Mouse (Mus musculus): ENCODE measurements at regions not wholly inside any gene's neighbourhood (a gene's known extent, or its start where the extent isn't known, plus 50 kb on each side); places are given as distances from the start of the nearest gene placed in this dataset.

DNA sequence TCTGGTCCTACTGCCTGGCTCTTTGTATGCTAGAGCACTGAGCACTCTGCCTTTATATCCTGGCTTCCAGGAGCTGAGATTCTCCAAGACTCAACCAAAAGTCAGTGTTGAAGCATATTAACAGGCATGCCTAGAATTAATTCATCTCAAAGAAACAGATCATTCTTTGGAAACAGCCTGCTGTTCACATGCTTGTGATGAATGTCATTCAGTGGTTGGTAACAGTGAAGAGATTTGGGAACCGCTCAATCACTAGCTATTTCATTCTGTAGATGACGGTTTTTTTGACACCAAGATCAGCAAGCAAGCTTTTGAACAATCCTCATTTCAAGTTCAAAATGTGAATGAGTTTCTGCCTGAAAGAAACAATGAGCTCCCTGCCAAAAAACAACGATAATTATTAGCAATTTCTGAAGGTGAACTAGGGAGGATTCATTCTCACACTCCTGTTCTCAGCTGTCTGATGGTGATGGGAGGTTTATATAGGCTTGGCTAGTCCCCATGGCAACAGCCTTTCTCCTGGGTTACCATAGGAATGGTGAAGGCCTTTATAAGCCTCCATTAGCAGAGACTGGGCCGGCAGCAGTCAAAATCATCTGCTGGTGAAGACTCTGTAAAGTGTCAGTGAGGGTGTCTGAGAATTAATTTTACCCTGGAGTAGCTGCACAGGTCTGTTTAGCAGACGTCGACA is 272.6 kb upstream of the Nr4a3 start:
- no peak for DNase-seq

DNA sequence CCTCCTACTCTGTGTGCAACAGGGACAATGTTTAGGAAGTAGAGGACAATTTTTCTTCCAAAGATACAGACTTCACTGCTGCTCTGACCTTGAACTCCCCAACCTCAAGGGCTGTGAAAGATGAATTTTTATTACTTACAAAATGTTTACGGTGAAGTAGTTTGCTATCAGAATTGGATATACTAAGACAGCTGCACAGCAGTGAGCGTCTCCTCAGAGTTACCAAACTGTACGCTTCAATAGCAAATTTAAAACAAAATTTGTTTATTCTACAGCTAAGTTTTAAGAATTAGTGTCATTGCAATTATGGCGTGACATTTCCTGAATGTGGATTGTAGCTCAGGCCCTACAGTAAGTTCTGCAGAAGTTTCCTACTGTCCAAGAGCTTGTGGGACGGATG is 270.3 kb upstream of the Nr4a3 start:
- no peak for DNase-seq

DNA sequence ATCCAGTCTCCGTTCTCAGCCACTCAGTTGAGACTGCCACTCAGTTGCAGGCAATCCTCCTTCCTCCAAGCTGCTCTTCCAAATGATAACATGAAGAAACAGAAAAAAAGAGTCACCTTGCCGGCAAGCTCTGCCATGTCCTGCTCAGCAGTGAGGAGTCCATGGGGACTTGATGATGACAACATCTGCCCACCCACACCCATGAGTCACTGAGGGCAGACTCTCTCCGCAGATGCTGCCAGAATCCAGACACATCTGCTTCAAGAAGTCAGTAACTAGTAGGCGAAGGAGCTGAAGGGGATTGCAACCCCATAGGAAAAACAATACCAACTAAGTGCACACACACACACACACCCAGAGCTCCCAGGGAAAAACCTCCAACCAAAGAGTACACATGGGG is 263.9 kb upstream of the Nr4a3 start:
- no peak for DNase-seq

DNA sequence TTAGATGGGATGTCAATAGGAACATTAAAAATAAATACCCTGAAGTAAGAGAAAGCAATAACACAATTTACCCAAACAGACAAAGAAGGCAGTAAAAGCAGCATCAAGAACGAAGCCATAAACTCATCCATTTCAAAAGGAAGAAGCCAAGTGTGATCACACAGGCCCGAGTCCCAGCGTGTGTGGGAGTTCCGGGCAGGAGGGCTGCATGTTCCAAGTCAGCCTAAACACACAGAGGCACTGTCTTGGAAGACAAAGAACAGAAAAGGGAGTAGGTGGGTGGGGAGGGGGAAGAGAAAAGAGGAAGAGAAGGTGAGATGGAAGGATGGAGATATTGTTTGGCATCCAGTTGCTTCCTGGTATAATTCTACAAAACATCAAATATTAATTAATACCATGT is 248.0 kb upstream of the Nr4a3 start:
- no peak for DNase-seq

DNA sequence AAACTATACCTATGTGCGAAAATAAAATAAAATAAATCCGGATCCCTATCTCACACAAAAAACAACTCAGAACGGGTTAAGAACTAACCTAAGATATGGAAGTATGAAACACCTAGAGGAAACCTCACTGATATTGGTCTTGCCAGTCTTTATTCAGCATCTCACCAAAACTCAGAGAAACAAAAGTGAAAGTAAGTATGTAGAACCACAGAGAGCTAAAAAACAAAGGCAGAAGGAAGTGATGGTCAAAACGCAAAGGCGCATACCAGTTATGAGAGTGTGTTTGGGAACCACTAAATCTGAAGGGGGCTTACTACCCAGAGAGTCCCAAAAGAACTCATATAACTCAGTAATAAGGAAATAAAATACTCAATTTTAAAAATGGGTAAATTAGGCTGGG is 245.8 kb upstream of the Nr4a3 start:
- DNase-seq = no peak

DNA sequence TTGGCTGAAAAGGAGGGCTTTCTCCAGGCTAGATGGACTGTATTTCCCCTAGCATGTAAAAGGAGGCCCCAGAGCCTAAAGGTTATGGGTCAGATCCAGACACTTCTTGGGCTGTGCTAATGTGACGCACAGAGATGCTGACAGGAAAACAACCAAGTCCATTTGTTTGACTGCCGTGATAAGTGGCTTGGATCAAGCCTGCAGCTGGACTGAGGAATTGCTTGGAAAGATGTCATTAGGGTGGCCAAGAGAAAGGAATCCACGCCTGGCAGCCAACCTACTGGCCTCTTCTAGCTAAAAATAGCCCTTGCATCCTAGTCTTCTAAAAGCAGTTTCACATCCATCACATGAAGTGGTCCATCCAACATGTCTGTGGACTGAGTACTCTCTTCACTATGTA is 241.8 kb upstream of the Nr4a3 start:
- DNase-seq = no peak

DNA sequence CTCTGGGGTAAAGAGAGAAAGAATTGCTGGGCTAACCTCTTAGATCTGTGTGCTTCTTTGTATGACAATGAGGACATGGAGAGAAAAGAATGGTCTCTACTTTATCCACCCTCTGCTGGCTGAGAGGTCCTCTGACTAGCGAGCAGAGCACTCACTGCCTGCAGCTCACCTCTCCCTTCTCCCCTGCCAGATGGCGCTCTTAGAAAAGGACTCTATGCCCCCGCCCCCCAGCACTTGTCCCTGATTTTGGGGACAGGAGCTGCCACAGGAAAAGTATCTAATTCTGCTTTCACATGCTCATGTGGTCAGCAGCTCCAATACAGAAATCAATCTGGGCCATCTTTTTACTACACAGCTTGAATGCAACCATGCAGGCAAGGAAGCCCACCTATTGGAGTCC is 237.1 kb upstream of the Nr4a3 start:
- no peak for DNase-seq

DNA sequence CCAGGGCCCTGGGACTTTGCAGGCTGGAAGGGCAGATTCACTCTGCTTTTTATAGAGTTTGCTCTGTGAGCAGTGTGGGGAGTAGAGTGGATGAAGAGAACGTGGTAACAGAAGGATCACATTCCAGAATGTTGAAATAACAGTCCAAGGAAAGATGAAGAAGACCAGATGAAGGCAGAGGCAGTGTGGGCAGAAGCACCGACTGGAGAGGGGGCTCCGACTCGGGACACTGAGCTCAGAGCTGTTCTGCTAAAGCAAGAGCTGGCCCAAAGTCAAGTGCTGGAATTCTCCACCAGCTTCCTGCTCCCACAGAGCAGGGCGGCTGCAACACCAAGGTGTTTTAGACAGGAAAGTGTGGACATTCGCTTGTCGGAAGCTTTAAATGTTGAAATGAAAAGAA is 230.9 kb upstream of the Nr4a3 start:
- DNase-seq = no peak

DNA sequence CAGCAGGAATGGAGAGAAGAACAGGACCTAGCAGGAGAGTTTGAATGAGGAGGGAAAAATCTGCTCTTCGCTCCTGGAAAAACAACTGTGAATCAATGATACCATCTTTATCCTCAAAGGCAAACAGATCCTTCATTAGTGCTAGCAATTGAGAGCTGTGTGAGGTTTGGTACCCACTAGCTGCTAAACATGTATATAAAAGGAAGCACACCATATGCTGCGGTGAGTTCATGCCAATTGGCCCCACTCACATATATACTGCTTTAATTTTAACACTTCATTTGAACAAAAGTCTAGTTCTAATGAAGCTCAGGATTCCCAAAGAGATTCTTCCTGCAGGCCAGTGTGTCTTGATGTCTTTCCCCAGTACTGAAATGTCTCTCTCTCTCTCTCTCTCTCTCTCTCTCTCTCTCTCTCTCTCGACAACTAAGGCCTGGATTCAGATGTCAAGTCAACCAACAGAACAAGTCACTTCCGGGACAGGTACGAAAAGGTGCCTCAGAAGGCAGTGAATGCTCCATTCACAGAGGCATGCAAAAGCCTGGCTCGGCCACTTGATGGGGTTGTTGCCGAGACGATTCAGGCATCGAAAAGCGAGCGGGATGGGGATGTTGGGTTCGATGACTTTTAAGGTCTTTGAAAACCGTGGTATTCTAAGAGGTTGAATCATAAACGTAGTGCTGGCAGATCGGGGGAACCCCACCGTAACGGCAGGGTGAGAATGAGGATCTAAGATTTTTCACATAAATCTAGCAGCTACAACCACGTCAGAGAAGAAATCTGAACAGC is 226.4 kb upstream of the Nr4a3 start:
- peak; percentile 17 for DNase-seq

DNA sequence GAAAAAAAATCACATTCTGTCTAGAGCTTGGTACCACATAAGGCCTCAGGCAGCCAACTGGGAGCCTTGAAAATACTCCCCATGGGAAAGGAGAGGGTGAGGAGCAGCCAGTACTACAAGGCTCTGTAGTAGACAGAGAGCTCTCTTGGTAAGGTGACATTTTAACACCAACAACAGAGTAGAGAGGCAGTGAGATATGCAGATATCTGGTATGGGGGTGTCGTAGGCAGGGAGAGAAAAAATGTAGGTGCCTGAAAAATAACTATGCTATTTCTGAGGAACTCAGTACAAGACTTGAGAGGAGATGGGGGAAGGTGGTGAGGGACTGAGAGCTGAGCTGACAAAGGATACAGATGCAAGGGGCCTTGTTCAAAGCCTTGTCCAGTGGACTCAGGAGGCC is 224.4 kb upstream of the Nr4a3 start:
- no peak for DNase-seq

DNA sequence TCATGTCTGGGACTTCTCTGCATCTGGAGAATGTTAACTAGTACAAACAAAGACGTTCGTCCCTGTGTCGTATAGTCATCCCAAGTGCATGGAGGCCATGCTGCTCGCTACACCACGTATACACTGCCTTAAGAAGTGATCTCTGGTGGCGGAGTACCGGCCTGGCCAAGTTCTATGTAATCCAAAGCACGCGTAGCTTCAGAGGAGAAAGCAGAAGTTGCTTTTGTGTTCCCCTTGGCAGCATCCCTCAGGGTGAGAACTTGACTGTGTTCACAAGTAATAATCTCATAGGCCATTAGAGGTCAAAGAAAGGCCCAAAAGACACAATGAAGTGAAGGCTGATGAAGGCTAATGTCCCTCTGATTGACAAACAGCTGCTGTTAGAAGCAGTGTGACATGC is 221.7 kb upstream of the Nr4a3 start:
- DNase-seq = no peak

DNA sequence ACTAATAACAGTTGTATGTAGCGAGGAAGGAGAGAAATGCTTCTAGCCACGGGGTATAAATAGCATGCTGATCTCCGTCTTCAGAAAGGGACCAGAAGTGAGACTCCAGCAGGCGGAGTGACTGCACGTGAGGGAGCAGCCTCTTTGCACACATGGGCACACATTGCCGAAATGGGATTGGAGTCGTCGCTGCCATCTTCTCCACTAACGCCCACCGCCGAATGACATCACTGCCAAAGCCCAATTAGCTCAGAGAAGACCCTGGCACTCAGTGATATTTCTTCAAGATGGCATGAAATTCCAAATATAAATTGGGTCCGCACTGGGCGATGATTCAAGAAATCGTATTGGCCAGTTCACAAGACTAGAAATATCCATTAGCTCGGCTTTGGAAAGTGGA is 220.9 kb upstream of the Nr4a3 start:
- peak; percentile 39 for DNase-seq

DNA sequence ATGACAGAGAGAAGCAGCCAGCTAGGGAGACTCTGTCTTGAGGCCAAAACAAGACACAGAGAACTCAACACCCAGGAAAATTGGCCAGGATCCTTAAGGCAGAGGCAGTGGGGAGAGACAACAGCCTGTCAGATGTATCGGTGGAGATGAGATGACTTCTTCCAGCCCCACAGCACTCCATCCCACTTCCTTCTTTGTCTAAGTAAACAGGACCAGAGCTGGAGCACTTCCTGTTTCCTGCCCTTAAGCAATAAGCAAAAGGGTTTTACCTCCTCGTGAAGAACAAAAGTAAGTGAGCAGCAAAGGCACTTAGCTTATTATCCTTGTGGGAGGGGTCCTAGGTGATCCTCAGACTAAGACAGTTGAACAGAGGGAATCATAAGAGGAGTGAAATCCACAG is 212.0 kb upstream of the Nr4a3 start:
- DNase-seq = no peak

DNA sequence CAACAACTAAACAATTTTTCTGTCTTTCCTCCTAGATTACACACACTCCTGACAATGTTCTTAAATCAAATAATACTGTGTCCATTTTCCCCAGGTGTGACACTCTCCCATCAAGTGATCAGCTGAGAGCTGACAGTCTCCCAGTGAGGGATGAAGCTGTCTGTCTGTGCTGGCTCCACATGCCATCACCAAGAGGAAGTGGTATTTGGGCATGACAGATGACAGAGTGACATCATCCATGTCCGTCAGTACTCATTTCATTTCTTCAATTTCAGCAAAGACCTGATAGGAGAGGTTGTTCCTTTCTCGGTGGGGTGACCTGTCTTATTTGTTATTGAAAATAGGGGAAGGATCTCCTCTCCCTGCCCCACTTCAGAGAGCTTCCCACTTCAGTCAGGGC is 206.5 kb upstream of the Nr4a3 start:
- no peak for DNase-seq

DNA sequence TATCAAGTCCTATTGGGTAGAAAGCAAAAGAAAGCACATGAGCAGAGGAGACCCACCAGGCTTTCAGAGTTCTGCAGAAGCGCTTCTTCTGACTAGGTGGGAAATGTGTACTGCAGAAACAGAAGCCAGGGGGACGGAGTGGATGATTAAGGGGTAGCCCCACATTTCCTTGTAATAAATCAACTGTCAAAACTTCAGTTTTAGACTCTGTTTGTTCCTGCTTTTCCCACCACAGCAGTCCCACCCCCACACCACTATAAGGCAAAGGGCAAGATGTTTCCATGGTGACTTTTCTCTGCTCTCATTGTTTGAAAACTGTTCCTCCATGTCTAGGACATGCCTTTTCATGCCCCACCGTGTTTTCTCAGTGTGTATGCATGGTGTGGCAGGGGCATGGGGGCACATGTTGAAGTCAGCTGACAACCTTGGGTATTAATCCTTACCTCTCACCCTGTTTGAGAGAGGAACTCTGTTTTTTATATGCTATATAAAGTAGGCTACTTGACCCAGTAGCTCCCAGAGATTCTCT is 202.8 kb upstream of the Nr4a3 start:
- no peak for DNase-seq

DNA sequence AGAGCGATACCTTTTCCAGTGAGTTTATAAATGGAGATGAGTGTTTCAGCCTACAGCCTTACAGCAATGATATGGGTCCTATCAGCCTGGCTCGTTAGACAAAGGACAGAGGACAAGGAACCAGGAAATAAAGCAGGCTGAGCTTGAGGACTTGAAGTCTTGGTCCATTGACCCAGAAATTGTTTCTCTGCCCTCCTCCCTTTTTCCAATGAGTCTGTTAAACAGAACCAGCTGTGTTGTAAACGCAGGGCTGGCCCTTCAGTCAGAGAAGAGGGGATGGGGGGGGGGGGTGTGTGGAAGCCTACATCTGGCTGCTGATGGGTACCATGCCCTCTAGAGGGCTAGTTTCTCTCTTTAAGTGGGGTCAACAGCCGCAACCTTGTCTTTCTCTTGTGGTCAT is 199.7 kb upstream of the Nr4a3 start:
- no peak for DNase-seq

DNA sequence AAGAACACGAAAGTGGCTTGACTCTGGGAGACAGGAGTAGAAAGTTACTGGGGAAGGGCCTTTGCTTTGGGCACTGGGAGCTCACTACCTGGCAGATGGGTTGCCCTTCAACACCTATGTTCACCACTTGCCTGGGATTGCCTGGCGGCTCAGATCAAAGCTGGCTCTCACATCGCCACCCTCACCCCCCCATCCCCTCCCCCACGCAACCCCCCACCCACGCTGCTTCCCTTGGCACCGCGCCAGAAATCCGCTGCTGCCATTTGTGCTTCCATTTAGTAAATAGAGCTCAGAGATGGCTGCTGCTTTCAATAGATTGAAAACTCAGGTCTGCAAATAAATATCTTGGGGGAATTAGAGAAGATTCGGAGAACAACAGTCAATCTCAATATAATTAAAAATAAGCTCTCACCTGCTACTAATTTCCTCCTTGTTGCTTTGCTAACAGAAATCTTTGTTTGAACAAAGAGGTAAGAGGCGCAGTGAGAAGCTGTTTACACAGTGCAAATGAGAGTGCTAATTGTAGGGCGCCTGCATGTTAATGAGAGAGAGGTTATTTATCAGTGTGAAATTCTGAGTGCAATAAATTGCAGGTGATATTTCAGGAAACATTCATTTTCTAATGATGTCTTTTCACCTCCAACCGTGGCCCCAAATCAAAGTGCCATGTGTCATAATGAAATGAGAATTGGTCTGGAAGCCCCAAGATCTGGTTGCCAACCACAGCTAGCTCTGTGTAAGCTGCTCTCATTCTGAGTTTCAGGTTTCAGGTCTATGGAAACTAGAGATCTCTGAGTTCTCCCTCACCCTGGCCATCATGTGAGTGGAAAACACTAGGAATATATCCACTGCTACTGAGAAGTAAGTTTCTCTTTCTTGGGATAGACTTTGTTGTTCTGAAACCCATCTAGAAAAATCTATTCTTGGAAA is 198.3 kb upstream of the Nr4a3 start:
- peak; percentile 61 for DNase-seq

DNA sequence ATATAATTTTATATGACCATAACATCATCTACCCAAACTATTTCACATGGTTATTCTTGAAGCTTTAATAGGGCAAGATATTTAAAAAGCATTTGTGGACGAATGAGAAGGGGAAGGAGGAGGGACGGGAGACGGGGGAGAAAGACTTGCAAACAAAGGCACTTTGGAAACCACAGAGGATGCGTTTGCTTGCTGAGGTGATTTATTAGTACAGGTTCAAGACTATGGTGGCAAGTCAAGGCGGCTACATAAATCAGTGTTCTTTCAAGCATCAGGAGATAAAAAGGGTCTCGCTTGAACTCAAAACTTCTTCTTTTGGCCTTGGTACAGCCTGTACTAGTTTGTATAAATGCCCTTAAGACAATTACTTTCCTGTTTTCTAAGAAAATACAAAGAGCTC is 183.8 kb upstream of the Nr4a3 start:
- no peak for DNase-seq

DNA sequence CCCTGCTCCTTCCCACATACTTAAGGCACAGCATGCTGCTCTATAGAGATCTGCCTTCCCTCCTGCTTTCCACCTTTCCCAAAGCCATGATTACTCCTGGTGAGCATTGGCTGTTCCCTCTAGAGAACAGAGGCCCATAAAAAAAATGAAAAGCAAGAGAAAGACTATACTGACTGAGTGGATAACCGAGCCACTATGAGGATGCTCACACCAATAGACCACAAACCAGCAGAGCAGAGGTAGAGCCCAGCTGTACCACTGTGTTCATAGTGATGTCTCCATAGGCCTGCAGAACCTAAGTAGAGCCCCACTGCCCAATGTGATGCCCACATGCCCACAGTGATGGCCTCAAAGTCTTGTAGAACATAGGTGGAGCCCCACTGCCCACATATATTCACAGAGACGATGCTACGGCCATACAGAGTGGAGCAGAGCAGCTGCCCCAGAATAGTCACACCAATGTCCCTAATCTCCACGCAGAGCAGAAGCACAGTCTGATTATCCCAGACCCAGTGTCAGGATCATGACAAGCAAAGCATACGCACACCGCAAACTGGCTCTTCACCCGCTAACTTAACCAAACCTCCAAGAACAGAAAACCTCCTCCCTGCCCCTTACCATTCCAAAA is 174.8 kb upstream of the Nr4a3 start:
- no peak for DNase-seq

DNA sequence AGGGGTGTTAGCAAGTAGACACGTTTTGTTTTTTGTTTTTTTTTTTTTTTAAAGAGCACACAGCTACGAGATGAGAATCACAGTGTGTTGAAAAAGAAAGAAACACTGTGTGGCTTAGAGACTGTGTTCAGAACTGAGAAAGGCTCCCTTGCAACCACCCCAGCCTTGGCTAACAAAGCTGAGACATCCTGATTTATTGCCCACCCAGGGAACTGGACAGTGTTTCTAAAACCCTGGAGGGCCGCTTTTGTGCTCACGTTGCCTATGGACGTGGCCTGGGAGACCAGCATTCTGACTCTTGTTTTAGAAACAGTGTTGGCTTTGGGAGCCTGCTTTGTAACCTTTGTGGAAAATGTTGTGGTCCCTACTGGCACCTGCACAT is 174.3 kb upstream of the Nr4a3 start:
- no peak for DNase-seq

DNA sequence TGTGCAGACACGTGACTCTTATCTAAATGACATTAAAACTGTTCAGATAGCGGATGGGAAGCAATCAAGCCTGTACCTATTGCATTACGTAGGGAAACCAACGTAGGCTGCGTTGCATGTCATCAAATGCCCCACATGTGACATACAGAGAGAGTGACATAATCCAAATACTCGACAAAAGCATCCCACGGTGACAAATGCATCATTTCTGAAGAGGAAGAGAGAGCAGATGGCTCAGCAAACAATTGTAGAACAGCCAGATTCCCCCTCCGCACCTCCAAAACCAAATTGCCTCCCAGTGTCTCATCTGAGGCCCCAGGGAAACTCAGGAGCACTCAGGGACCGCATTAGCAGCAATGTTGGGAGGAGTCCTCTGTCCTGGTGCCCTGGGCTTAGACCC is 163.4 kb upstream of the Nr4a3 start:
- DNase-seq = no peak

DNA sequence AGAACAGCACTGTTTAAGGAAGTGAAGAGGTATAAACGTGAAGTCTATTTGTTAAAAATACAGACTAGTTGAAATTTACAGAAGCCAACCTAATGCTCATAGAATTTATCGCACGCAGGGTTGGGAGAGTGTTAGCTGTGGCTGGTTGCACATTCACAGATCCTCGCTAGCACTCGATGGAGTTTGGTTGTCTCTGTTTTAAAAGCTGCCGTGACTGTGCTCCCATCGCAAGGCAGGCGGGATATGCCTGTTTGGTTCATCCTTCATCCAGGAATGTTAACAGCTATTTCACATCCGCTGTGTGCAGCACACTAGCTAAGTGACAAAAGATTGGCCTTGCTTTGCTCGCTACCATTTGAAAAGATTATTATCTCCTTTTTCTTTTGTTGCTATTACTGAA is 162.9 kb upstream of the Nr4a3 start:
- no peak for DNase-seq

DNA sequence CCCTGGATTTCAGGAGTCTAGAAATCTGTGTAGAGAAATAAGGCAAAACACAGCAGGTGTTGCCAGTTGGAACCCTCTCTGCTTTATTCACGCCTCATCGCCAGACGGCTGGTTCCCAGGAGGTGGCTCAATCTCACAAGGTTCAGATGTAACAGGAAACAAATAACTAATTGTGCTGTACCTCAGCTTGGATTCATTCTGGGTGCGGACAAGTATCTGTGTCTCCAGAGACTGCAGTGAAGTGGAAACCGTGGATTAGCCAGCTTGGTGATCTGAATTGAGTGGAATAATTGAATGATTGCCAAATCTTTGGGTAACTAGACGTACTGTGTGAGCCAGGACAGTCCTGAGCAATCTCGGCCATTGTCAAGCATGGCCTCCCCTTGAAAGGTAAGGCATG is 145.4 kb upstream of the Nr4a3 start:
- no peak for DNase-seq

All from right cerebral cortex, postnatal 4 days (tissue).